Mouse (Mus musculus): ENCODE results near the gene Pin1rt1. TPM values are rescaled to one million over a fixed set of nuclear protein-coding genes. Genes with fewer than 3 reads are reported as not detected.

The Pin1rt1 gene
- not detected in 2 replicates for total RNA-seq (2015; ENCODE audit: low replicate concordance)
- total RNA-seq (2017; ENCODE audit: low replicate concordance), result not detected in 2 replicates

GRCm38 (mm10) chr2:104716279-104716678 lies at the start of gene Pin1rt1:
Gene Pin1rt1 (minus strand): TSS chr2:104716379.
- ATAC-seq (replicated peaks; ENCODE audit: low FRiP score, poor library complexity, severe bottlenecking), result no peak

- no peak for ATAC-seq (replicated peaks; ENCODE audit: low FRiP score, poor library complexity, severe bottlenecking)
Observed at GRCm38 (mm10) chr2:104764018-104764417, 47.8 kb upstream of the Pin1rt1 start.

GRCm38 (mm10) chr2:104763134-104763703 lies 47.0 kb upstream of the Pin1rt1 start:
- no peak for ATAC-seq (replicated peaks; ENCODE audit: low FRiP score, poor library complexity, severe bottlenecking)

- ATAC-seq (replicated peaks; ENCODE audit: low FRiP score, poor library complexity, severe bottlenecking), result no peak
Observed at GRCm38 (mm10) chr2:104750611-104751010, 34.4 kb upstream of the Pin1rt1 start.

GRCm38 (mm10) chr2:104748652-104749183 lies 32.5 kb upstream of the Pin1rt1 start:
- no peak for ATAC-seq (replicated peaks; ENCODE audit: low FRiP score, poor library complexity, severe bottlenecking)

- ATAC-seq (replicated peaks; ENCODE audit: low FRiP score, poor library complexity, severe bottlenecking), result no peak
Observed at GRCm38 (mm10) chr2:104746251-104746650, 30.1 kb upstream of the Pin1rt1 start.

- no peak for ATAC-seq (replicated peaks; ENCODE audit: low FRiP score, poor library complexity, severe bottlenecking)
Observed at GRCm38 (mm10) chr2:104743971-104744370, 27.8 kb upstream of the Pin1rt1 start.

- ATAC-seq (replicated peaks; ENCODE audit: low FRiP score, poor library complexity, severe bottlenecking), result no peak
Observed at GRCm38 (mm10) chr2:104743160-104743559, 27.0 kb upstream of the Pin1rt1 start.

- ATAC-seq (replicated peaks; ENCODE audit: low FRiP score, poor library complexity, severe bottlenecking), result no peak
Observed at GRCm38 (mm10) chr2:104742741-104743064, 26.5 kb upstream of the Pin1rt1 start, which contains the start of gene Depdc7. Gene Depdc7 (minus strand): TSS chr2:104742878.

GRCm38 (mm10) chr2:104741896-104742740 lies 25.9 kb upstream of the Pin1rt1 start:
- ATAC-seq (replicated peaks; ENCODE audit: low FRiP score, poor library complexity, severe bottlenecking), result no peak

- no peak for ATAC-seq (replicated peaks; ENCODE audit: low FRiP score, poor library complexity, severe bottlenecking)
Observed at GRCm38 (mm10) chr2:104741015-104741758, 25.0 kb upstream of the Pin1rt1 start.

GRCm38 (mm10) chr2:104740248-104740949 lies 24.2 kb upstream of the Pin1rt1 start:
- ATAC-seq (replicated peaks; ENCODE audit: low FRiP score, poor library complexity, severe bottlenecking), result no peak

- no peak for ATAC-seq (replicated peaks; ENCODE audit: low FRiP score, poor library complexity, severe bottlenecking)
Observed at GRCm38 (mm10) chr2:104739691-104740090, 23.5 kb upstream of the Pin1rt1 start.

GRCm38 (mm10) chr2:104736241-104736640 lies 20.1 kb upstream of the Pin1rt1 start:
- no peak for ATAC-seq (replicated peaks; ENCODE audit: low FRiP score, poor library complexity, severe bottlenecking)

GRCm38 (mm10) chr2:104732562-104733256 lies 16.5 kb upstream of the Pin1rt1 start:
- ATAC-seq (replicated peaks; ENCODE audit: low FRiP score, poor library complexity, severe bottlenecking), result no peak

GRCm38 (mm10) chr2:104732033-104732444 lies 15.9 kb upstream of the Pin1rt1 start:
- ATAC-seq (replicated peaks; ENCODE audit: low FRiP score, poor library complexity, severe bottlenecking), result no peak

- ATAC-seq (replicated peaks; ENCODE audit: low FRiP score, poor library complexity, severe bottlenecking), result no peak
Observed at GRCm38 (mm10) chr2:104727369-104727768, 11.2 kb upstream of the Pin1rt1 start.

- ATAC-seq (replicated peaks; ENCODE audit: low FRiP score, poor library complexity, severe bottlenecking), result no peak
Observed at GRCm38 (mm10) chr2:104722021-104722420, 5.8 kb upstream of the Pin1rt1 start.

GRCm38 (mm10) chr2:104717827-104718226 lies 1.6 kb upstream of the Pin1rt1 start:
- ATAC-seq (replicated peaks; ENCODE audit: low FRiP score, poor library complexity, severe bottlenecking), result no peak

All from erythroid progenitor cell, adult 5-6 weeks (primary cell).